Mouse (Mus musculus) hindbrain, embryonic 11.5 days (tissue): ENCODE results near the gene Prickle4. TPM values are rescaled to one million over a fixed set of nuclear protein-coding genes. Genes with fewer than 3 reads are reported as not detected.

Experiments used
- ATAC-seq: fragments of 200-750 bp; cut with Nextera tagmentation; 2 replicates; pipeline ENCODE4 v1.8.0; 2017; ENCODE audit warnings: mild to moderate bottlenecking, moderate TSS enrichment, moderate library complexity; ENCODE audit not compliant: low FRiP score
- DNase-seq: peaks from one replicate; pipeline ENCODE4 v3.0.0-alpha.2; 2015; ENCODE audit warnings: low spot score
- H3K27ac ChIP-seq: fragments of 300-500 bp; sonication (generic); 2 replicates; pipeline ENCODE4 v1.5.1; 2014; ENCODE audit warnings: mild to moderate bottlenecking, low read depth, low read length
- H3K27me3 ChIP-seq: fragments of 300-500 bp; sonication (generic); 2 replicates; pipeline ENCODE4 v1.6.1; 2014; ENCODE audit warnings: mild to moderate bottlenecking, low read length, moderate library complexity, mixed read lengths; ENCODE audit not compliant: control insufficient read depth, insufficient read depth
- H3K36me3 ChIP-seq: fragments of 300-500 bp; sonication (generic); 2 replicates; pipeline ENCODE4 v1.6.1; 2014; ENCODE audit warnings: mild to moderate bottlenecking, low read length, moderate library complexity, mixed read lengths; ENCODE audit not compliant: control insufficient read depth, insufficient read depth
- H3K4me1 ChIP-seq: fragments of 300-500 bp; sonication (generic); replicated peaks from 2 replicates; pipeline ENCODE4 v1.6.1; 2014; ENCODE audit warnings: low read length, mixed read lengths; ENCODE audit not compliant: control insufficient read depth, insufficient read depth
- H3K4me2 ChIP-seq: fragments of 300-500 bp; sonication (generic); replicated peaks from 2 replicates; pipeline ENCODE4 v1.6.1; 2014; ENCODE audit warnings: mild to moderate bottlenecking, low read depth, low read length
- H3K4me3 ChIP-seq: fragments of 300-500 bp; sonication (generic); 2 replicates; pipeline ENCODE4 v1.5.1; 2014; ENCODE audit warnings: low read depth, low read length
- H3K9ac ChIP-seq: fragments of 300-500 bp; sonication (generic); 2 replicates; pipeline ENCODE4 v1.6.1; 2014; ENCODE audit warnings: low read depth, low read length
- H3K9me3 ChIP-seq: fragments of 300-500 bp; sonication (generic); 2 replicates; pipeline ENCODE4 v1.6.1; 2016; ENCODE audit warnings: low read length; ENCODE audit not compliant: control insufficient read depth
- WGBS: fragments of 180-500 bp; shearing (Covaris S2); extraction: QIAGEN DNeasy Blood & Tissue Kit; methylation state at CpG from one replicate; pipeline ENCODE4 v1.1.7; 2014; 5-methylcytosine and 5-hydroxymethylcytosine counted together
- polyA plus RNA-seq: library from polyadenylated mRNA; unstranded; fragments of >200 nt; fragmentation: Nextera tagmentation; extraction: Ambion mirVana; gene quantifications from 2 replicates; pipeline ENCODE4 v1.2.1, GENCODE M21; 2014

Prickle4 gene
- 0.32 and 1.8 TPM in 2 replicates for polyA plus RNA-seq

GRCm38 (mm10) chr17:47694503-47695336 is at the start of gene Prickle4:
Prickle4 (minus strand) TSS chr17:47694736.
- Histone ChIP-seq H3K4me1 (no peaks in the 10 kb centered on the region; the same call in 1 of the 2 replicates), H3K9me3 (no peaks in the 10 kb centered on the region), H3K27ac (peak within 1 kb of the TSS; percentile 42), H3K27me3 (no peaks in the 10 kb centered on the region), H3K4me3 (peak within 1 kb of the TSS; percentile 62), H3K36me3 (no peaks in the 10 kb centered on the region), H3K4me2 (peak within 1 kb of the TSS; percentile 76), H3K9ac (peak within 1 kb of the TSS; percentile 77)
- WGBS = under 1% methylated on average over 74 of the region's 82 CpGs
- ATAC-seq (peak; percentile 96), DNase-seq (peak; percentile 98)

DNA sequence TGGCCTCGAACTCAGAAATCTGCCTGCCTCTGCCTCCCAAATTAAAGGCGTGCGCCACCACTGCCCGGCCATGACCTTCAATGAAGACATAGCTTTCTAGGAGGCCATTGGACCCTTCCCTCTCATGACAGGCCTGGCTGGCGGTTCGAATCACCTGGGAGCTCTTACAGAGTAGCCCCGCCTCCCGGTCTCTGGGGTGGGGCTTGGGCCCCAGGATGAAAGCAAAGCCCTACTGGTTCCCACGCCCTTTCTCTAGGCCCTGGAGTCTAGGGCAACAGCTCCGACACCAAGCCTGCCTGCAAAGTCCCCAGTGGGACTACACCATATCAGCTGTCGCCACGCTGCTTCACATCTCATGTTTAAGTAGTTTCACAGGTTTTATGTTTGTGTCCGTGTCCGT is 49.5 kb upstream of the Prickle4 start:
- WGBS = 88% methylated on average over 14 of the region's 14 CpGs
- Histone ChIP-seq H3K9ac (no peak overlapping the region), H3K9me3 (no peaks in the 10 kb centered on the region), H3K27me3 (0 out of 2 replicates have a peak, but pooled peaks cover 4% of the 10 kb centered on the region), H3K36me3 (no peaks in the 10 kb centered on the region), H3K4me1 (peaks cover 6% of the 10 kb centered on the region), H3K27ac (no peak overlapping the region), H3K4me3 (no peak overlapping the region), H3K4me2 (no peak overlapping the region)
- ATAC-seq (no peak), DNase-seq (no peak)

DNA sequence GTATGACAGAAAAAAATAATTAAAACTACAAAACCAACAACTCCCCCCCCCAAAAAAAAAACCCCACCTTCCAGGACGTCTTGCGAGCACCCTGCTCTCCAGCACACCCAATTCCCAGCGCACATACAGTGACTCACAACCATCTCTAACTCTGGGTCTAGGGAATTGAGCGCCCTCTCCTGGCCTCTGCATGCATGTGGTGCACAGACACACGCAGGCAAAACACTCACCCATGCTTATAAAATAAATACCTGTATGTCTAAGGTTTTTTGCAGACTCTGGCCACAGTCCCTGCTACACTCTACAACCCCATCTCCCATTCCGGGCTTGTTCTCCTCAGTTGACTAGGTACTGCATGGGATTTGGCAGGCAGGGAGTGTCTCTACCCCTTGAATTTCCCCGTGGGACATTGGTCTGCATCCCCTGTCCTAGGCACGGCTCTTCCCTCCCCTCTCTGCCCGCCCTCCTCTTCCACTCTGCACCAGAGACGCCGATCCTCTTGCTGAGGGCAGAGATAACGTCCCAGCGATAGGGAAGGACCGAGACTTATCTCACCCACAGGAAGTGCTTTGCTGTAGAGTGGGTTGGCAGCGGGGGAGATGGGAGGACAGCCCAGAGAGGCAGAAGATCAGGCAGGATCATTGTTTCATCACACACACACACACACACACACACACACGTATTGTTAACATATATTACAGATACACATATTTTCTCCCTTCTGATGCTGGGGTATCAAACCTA is 48.6 kb upstream of the Prickle4 start:
- Histone ChIP-seq H3K4me2 (no peak overlapping the region), H3K36me3 (no peaks in the 10 kb centered on the region), H3K27ac (no peak overlapping the region), H3K9ac (no peak overlapping the region), H3K4me1 (peaks cover 6% of the 10 kb centered on the region), H3K27me3 (peaks cover 8% of the 10 kb centered on the region), H3K4me3 (no peak overlapping the region), H3K9me3 (no peaks in the 10 kb centered on the region)
- ATAC-seq (no peak), DNase-seq (no peak)
- 49% methylated on average over 16 of the region's 16 CpGs for WGBS

GRCm38 (mm10) chr17:47740186-47740585 is 45.6 kb upstream of the Prickle4 start:
- Histone ChIP-seq H3K27me3 (peaks cover 17% of the 10 kb centered on the region), H3K4me1 (peaks cover 10% of the 10 kb centered on the region), H3K4me3 (no peak overlapping the region), H3K27ac (no peak overlapping the region), H3K4me2 (no peak overlapping the region), H3K9me3 (no peaks in the 10 kb centered on the region), H3K9ac (no peak overlapping the region), H3K36me3 (no peaks in the 10 kb centered on the region)
- no peak for ATAC-seq
- DNase-seq = peak; percentile 13
- 56% methylated on average over 2 of the region's 2 CpGs for WGBS

- Histone ChIP-seq H3K27ac (no peak overlapping the region), H3K4me1 (peaks cover 10% of the 10 kb centered on the region), H3K27me3 (peaks cover 17% of the 10 kb centered on the region), H3K9ac (no peak overlapping the region), H3K4me2 (peak overlapping the region; percentile 97), H3K36me3 (no peaks in the 10 kb centered on the region), H3K9me3 (no peaks in the 10 kb centered on the region), H3K4me3 (peak overlapping the region; percentile 56; the same call in 1 of the 2 replicates)
- WGBS = 1% methylated on average over 20 of the region's 20 CpGs
- ATAC-seq = no peak
- peak; percentile 41 for DNase-seq
These were observed 44.6 kb upstream of the Prickle4 start for GRCm38 (mm10) chr17:47738879-47739798.

DNA sequence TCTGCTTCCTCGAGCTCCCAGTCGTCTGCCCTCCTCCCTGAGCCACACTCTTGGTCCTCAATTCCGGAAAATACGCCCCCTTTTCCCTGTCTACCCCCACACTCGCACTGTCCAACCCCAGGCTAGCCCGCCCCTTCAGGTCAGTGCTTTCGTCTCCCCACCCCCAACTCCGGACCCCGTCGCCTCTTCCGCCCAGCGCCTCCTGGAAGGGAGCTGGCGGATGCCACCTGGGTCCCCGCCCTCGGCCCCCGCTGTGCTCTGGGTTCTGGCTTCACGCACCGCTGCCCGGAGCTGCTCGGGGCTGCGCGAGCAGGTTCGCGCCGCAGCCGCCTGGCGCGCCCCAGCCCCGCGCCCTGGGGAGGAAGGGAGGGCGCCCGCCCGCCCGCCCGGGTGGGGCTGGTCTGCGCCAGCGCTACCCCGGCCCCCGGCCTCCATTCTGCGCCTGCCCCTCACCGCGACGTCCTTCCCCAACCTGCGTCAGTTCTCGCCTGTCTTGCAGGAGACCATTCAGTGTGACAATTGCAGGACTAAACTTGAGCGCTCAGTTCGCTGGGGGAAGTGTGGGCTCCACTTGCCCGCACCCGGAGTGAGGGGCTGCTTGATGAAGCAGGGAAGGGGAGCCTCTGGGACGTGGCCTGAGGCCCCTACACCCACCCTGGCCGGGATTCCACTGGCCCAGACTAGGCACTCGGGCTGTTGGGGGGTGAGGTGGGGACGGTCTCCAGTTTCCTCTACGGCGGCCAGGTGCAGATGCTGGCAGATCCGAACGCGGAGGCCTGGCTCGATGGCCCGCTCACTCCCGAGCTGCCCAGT is 43.7 kb upstream of the Prickle4 start:
- Histone ChIP-seq H3K9ac (peak overlapping the region; percentile 47; the same call in 1 of the 2 replicates), H3K4me2 (peak overlapping the region; percentile 97), H3K27me3 (peaks cover 17% of the 10 kb centered on the region), H3K36me3 (no peaks in the 10 kb centered on the region), H3K4me1 (peaks cover 10% of the 10 kb centered on the region), H3K27ac (no peak overlapping the region), H3K9me3 (no peaks in the 10 kb centered on the region), H3K4me3 (peak overlapping the region; percentile 56)
- peak; percentile 53 for ATAC-seq
- peak; percentile 58 for DNase-seq
- WGBS = under 1% methylated on average over 55 of the region's 61 CpGs

DNA sequence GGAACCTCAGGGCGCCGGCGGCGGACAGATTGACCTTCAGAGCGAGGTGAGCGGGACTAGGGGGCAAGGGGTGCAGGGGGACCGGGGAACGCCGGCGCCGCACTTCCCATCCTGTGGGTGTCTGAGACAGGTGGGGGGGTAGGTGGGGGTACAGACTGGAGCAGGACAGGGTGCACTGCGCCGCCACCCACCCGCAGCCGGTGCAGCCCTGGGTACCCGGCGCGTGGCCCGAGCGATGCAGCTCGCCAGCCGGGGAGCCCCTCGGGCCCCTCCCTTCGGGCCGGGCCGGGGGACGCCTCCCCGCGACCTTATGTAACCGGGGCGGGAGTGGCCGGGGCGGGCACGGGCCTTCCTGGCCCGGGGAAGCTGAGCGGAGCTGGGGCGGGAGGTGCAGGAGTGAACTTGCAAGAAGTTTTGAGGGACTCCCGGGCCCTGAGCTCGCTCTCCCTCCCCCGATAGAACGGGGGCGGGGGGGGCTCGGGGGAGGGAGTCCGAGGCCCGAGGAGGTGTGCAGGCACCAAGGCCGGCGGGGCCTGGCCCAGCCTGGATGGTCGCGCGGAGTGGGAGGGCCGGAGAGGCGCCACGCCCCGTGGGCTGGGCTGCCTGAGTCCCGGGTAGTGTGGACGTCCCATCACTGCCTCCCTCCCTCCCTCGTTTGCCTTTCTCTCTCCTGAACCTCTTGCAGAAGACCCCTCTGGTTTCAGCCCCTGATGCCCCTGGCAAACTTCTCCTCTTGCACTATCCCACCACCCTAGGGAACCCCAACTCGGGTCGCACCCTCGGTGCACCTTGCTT is 42.9 kb upstream of the Prickle4 start:
- H3K36me3 ChIP-seq = no peaks in the 10 kb centered on the region
- H3K27ac ChIP-seq = no peak overlapping the region
- H3K27me3 ChIP-seq = peaks cover 17% of the 10 kb centered on the region
- no peaks in the 10 kb centered on the region for H3K9me3 ChIP-seq
- peak; percentile 71 for DNase-seq
- peak overlapping the region; percentile 56 for H3K4me3 ChIP-seq
- H3K9ac ChIP-seq = peak overlapping the region; percentile 47
- WGBS = 0% methylated on average over 46 of the region's 60 CpGs
- ATAC-seq = peak; percentile 77
- H3K4me1 ChIP-seq = peaks cover 10% of the 10 kb centered on the region
- peak overlapping the region; percentile 97 for H3K4me2 ChIP-seq
